26 mouse cellular contexts compared by ENCODE assay signal in the genomic region with DNA sequence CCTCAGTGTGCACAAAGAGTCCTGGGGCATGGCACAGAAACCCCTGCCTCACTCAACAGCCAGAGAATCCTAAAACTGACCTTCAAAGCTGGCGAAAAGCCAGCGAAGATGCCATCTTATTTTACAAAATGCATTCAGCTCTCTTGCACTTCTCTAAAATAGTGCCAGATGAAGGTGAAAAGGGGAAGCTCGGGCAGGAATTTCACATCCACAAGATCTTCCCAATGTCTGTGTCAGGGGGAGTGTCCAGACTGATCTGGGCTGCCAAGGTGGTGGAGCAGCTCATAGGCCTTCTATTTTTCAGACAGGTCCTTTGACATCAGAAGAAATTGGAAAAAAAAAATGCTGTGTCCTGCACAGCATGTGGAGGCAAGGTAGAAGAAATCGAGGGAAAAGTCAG.
"Had no signal": no experiment of that assay in that cellular context is flagged by ENCODE, and none has a peak within 500 bp of the region (broad histone marks: within the 10 kb centered on the region; RNA-seq: fewer than 3 reads in every experiment).

No protein-coding gene starts in this region.

- ATAC-seq: hindbrain, postnatal 0 days; intestine, embryonic 16.5 days had no signal

- H3K36me3 ChIP-seq: heart, embryonic 13.5 days; heart, embryonic 15.5 days; kidney, embryonic 15.5 days; limb, embryonic 10.5 days; limb, embryonic 12.5 days; liver, embryonic 13.5 days had no signal

- H3K27ac ChIP-seq: gastrocnemius, adult 2 months; heart, adult 2 months; heart, embryonic 13.5 days; heart, embryonic 15.5 days; hindbrain, postnatal 0 days; kidney, embryonic 15.5 days; kidney, postnatal 0 days; layer of hippocampus, adult 2 months; left cerebral cortex, adult 2 months; limb, embryonic 10.5 days; limb, embryonic 12.5 days; liver, embryonic 13.5 days had no signal

- H3K4me3 ChIP-seq: gastrocnemius, adult 2 months; heart, adult 2 months; heart, embryonic 13.5 days; heart, embryonic 15.5 days; kidney, embryonic 15.5 days; layer of hippocampus, adult 2 months; left cerebral cortex, adult 2 months; limb, embryonic 10.5 days; limb, embryonic 12.5 days; liver, embryonic 13.5 days had no signal

- H3K9me3 ChIP-seq: heart, embryonic 13.5 days; heart, embryonic 15.5 days; kidney, embryonic 15.5 days; limb, embryonic 10.5 days; limb, embryonic 12.5 days; liver, embryonic 13.5 days had no signal

- H3K4me1 ChIP-seq: heart, embryonic 13.5 days; heart, embryonic 15.5 days; kidney, embryonic 15.5 days; limb, embryonic 10.5 days; limb, embryonic 12.5 days had no signal

- H3K9ac ChIP-seq: heart, embryonic 13.5 days; heart, embryonic 15.5 days; kidney, embryonic 15.5 days; limb, embryonic 12.5 days; liver, embryonic 13.5 days had no signal

- H3K27me3 ChIP-seq: heart, embryonic 13.5 days; heart, embryonic 15.5 days; kidney, embryonic 15.5 days; limb, embryonic 12.5 days; liver, embryonic 13.5 days had no signal

- DNase-seq: gastrocnemius, adult 2 months; gastrocnemius, postnatal 10 days; gastrocnemius, postnatal 25 days; heart, adult 11 months; heart, adult 2 months; heart, postnatal 14 days; heart, postnatal 36 days; kidney, adult 11 months; kidney, adult 2 months; kidney, adult 9 months; kidney, postnatal 14 days; kidney, postnatal 36 days; liver; liver, embryonic 13.5 days had no signal

- H3K4me2 ChIP-seq: heart, embryonic 11.5 days; heart, embryonic 13.5 days; heart, embryonic 15.5 days; kidney, embryonic 15.5 days; limb, embryonic 12.5 days; liver, embryonic 11.5 days; liver, embryonic 13.5 days had no signal
